Mouse (Mus musculus) left cerebral cortex, adult 2 months (tissue): Measurements from ENCODE around the gene Ptov1. TPM values are rescaled to one million over a fixed set of nuclear protein-coding genes. Genes with fewer than 3 reads are reported as not detected.

ENCODE experiments used
- DNase-seq, 2 experiments: peaks; one replicate each; pipeline ENCODE4 v3.0.0; 2021 to 2022; ENCODE audit warnings: low spot score in 2 of 2, mixed read lengths in 1 of 2; ENCODE audit errors: extremely low spot score in 1 of 2
- H3K27ac ChIP-seq: fragments of 200-600 bp; 2 replicates; pipeline ENCODE4 v1.8.1; 2022
- H3K4me3 ChIP-seq: fragments of 200-600 bp; 2 replicates; pipeline ENCODE4 v1.8.1; 2022
- CTCF ChIP-seq: fragments of 200-600 bp; IDR thresholded peaks from 2 replicates; pipeline ENCODE4 v1.8.1; 2022; ENCODE audit warnings: antibody characterized with exemption, mild to moderate bottlenecking, moderate library complexity
- intact Hi-C: fragments of 180-260 bp; cut with DNase I; formaldehyde crosslinking; loops from one replicate; pipeline ENCODE4 v1.15.1; 2025
- total RNA-seq, 2 experiments: library from RNA; stranded (reverse); gene quantifications; 2 replicates each; pipeline ENCODE4 v1.2.3; 2021

Ptov1 gene
- total RNA-seq, 2 experiments from 2014 or later, result 273 to 290 TPM

- H3K4me3 ChIP-seq, result no peak overlapping the region
- H3K27ac ChIP-seq, result no peak overlapping the region
- no peak for DNase-seq
- TF ChIP-seq CTCF, result no peak
- intact Hi-C loops, result no loop called here
Measured at GRCm38 (mm10) chr7:44835373-44836015, 34.1 kb downstream of the Ptov1 start.

GRCm38 (mm10) chr7:44832763-44833162, 36.8 kb downstream of the Ptov1 start:
- Histone ChIP-seq H3K27ac (no peak overlapping the region), H3K4me3 (no peak overlapping the region)
- intact Hi-C loops, result no loop called here
- no peak for TF ChIP-seq CTCF
- no peak for DNase-seq

- intact Hi-C loops, result no loop called here
- no peak overlapping the region for H3K27ac ChIP-seq
- H3K4me3 ChIP-seq, result no peak overlapping the region
- no peak for TF ChIP-seq CTCF
- no peak for DNase-seq
Measured at GRCm38 (mm10) chr7:44828706-44829105, 40.9 kb downstream of the Ptov1 start.

GRCm38 (mm10) chr7:44826771-44827170, 42.8 kb downstream of the Ptov1 start:
- DNase-seq, result no peak
- H3K4me3 ChIP-seq, result no peak overlapping the region
- H3K27ac ChIP-seq, result no peak overlapping the region
- intact Hi-C loops, result no loop called here
- TF ChIP-seq CTCF, result no peak

- peak; percentile 94 for TF ChIP-seq CTCF
- no peak overlapping the region for H3K27ac ChIP-seq
- DNase-seq, result peak; percentile 73 to 81
- intact Hi-C loops, result loop anchor here (1.0 to 2.0 kb wide), 2 partner anchors 76 to 101 kb away; partner anchors contain the start of gene Vrk3
- H3K4me3 ChIP-seq, result no peak overlapping the region
Measured at GRCm38 (mm10) chr7:44824872-44825271, 44.7 kb downstream of the Ptov1 start.

- intact Hi-C loops, result no loop called here
- no peak overlapping the region for H3K27ac ChIP-seq
- TF ChIP-seq CTCF, result peak; percentile 17
- H3K4me3 ChIP-seq, result no peak overlapping the region
- DNase-seq, result no peak
Measured at GRCm38 (mm10) chr7:44823409-44823808, 46.2 kb downstream of the Ptov1 start.

- H3K4me3 ChIP-seq, result no peak overlapping the region
- intact Hi-C loops, result no loop called here
- peak; percentile 4 to 6 for DNase-seq
- H3K27ac ChIP-seq, result no peak overlapping the region
- no peak; the same call in 1 of the 2 replicates for TF ChIP-seq CTCF
Measured at GRCm38 (mm10) chr7:44821666-44822448, 47.7 kb downstream of the Ptov1 start.

- DNase-seq, result peak in 1 of 2 experiments; percentile 4
- H3K27ac ChIP-seq, result no peak overlapping the region
- intact Hi-C loops, result no loop called here
- no peak overlapping the region for H3K4me3 ChIP-seq
- no peak for TF ChIP-seq CTCF
Measured at GRCm38 (mm10) chr7:44820525-44820924, 49.1 kb downstream of the Ptov1 start.

GRCm38 (mm10) chr7:44819863-44820262, 49.7 kb downstream of the Ptov1 start:
- Histone ChIP-seq H3K4me3 (no peak overlapping the region), H3K27ac (peak overlapping the region; percentile 95; the same call in 1 of the 2 replicates)
- intact Hi-C loops, result loop anchor here (2.0 kb wide), 1 partner anchor 29 kb away; the partner anchor contains the start of genes Akt1s1 and Tbc1d17
- no peak for TF ChIP-seq CTCF
- DNase-seq, result peak; percentile 6 to 10

GRCm38 (mm10) chr7:44819391-44819790, 50.2 kb downstream of the Ptov1 start:
- intact Hi-C loops, result loop anchor here (2.0 kb wide), 1 partner anchor 29 kb away; the partner anchor contains the start of genes Akt1s1 and Tbc1d17
- H3K27ac ChIP-seq, result peak overlapping the region; percentile 95
- no peak for TF ChIP-seq CTCF

GRCm38 (mm10) chr7:44818751-44819235, 50.8 kb downstream of the Ptov1 start:
- intact Hi-C loops, result loop anchor here (2.0 kb wide), 1 partner anchor 30 kb away; the partner anchor contains the start of genes Akt1s1 and Tbc1d17
- H3K4me3 ChIP-seq, result peak overlapping the region; percentile 24
- peak overlapping the region; percentile 95 for H3K27ac ChIP-seq
- TF ChIP-seq CTCF, result no peak
- DNase-seq, result peak in 1 of 2 experiments; percentile 13

More at GRCm38 (mm10) chr7:44819391-44819790, 50.2 kb downstream of the Ptov1 start:
- no peak overlapping the region; the same call in 1 of the 2 replicates for H3K4me3 ChIP-seq
- peak in 1 of 2 experiments; percentile 8 for DNase-seq

GRCm38 (mm10) chr7:44818164-44818563, 51.4 kb downstream of the Ptov1 start:
- peak in 1 of 2 experiments; percentile 11 for DNase-seq
- H3K27ac ChIP-seq, result peak overlapping the region; percentile 95
- H3K4me3 ChIP-seq, result peak overlapping the region; percentile 71
- peak; percentile 52 for TF ChIP-seq CTCF
- intact Hi-C loops, result loop anchor here (2.0 kb wide), 1 partner anchor 31 kb away; the partner anchor contains the start of genes Akt1s1 and Tbc1d17
